Mouse (Mus musculus) lung, embryonic 16.5 days (tissue): Measurements from ENCODE around the gene Olfr960. TPM values are rescaled to one million over a fixed set of nuclear protein-coding genes. Genes with fewer than 3 reads are reported as not detected.

Experiments used
- ATAC-seq: fragments of 200-750 bp; cut with Nextera tagmentation; 2 replicates; pipeline ENCODE4 v1.8.0; 2017; ENCODE audit warnings: low read depth, mild to moderate bottlenecking, moderate library complexity
- H3K27ac ChIP-seq: fragments of 300-500 bp; sonication (generic); 2 replicates; pipeline ENCODE4 v1.5.1; 2014; ENCODE audit warnings: mild to moderate bottlenecking, control low read depth, low read length
- H3K27me3 ChIP-seq: fragments of 300-500 bp; sonication (generic); 2 replicates; pipeline ENCODE4 v1.6.1; 2014; ENCODE audit warnings: low read depth, low read length, mixed read lengths; ENCODE audit not compliant: control insufficient read depth, insufficient read depth
- H3K36me3 ChIP-seq: fragments of 300-500 bp; sonication (generic); 2 replicates; pipeline ENCODE4 v1.6.1; 2014; ENCODE audit warnings: low read length; ENCODE audit not compliant: control insufficient read depth, insufficient read depth
- H3K4me1 ChIP-seq: fragments of 300-500 bp; sonication (generic); replicated peaks from 2 replicates; pipeline ENCODE4 v1.6.1; 2014; ENCODE audit warnings: low read length, mixed read lengths; ENCODE audit not compliant: control insufficient read depth, insufficient read depth
- H3K4me2 ChIP-seq: fragments of 300-500 bp; sonication (generic); 2 replicates; pipeline ENCODE4 v1.6.1; 2014; ENCODE audit warnings: low read depth, low read length, control low read depth
- H3K4me3 ChIP-seq: fragments of 300-500 bp; sonication (generic); 2 replicates; pipeline ENCODE4 v1.5.1; 2014; ENCODE audit warnings: mild to moderate bottlenecking, low read length, control low read depth
- H3K9ac ChIP-seq: fragments of 300-500 bp; sonication (generic); 2 replicates; pipeline ENCODE4 v1.6.1; 2014; ENCODE audit warnings: low read length, control low read depth
- H3K9me3 ChIP-seq: fragments of 300-500 bp; sonication (generic); 2 replicates; pipeline ENCODE4 v1.6.1; 2016; ENCODE audit warnings: low read length; ENCODE audit not compliant: control insufficient read depth
- WGBS: fragments of 180-500 bp; shearing (Covaris S2); extraction: QIAGEN DNeasy Blood & Tissue Kit; methylation state at CpG from one replicate; pipeline ENCODE4 v1.1.7; 2014; 5-methylcytosine and 5-hydroxymethylcytosine counted together
- polyA plus RNA-seq: library from polyadenylated mRNA; unstranded; fragments of >200 nt; fragmentation: Nextera tagmentation; extraction: Ambion mirVana; gene quantifications from 2 replicates; pipeline ENCODE4 v1.2.1, GENCODE M21; 2015

The Olfr960 gene
- not detected in 2 replicates for polyA plus RNA-seq

- no peaks in the 10 kb centered on the region for H3K27me3 ChIP-seq
- no peak within 1 kb of the TSS for H3K4me2 ChIP-seq
- no peak within 1 kb of the TSS for H3K9ac ChIP-seq
- ATAC-seq: no peak
- H3K4me3 ChIP-seq: no peak within 1 kb of the TSS
- H3K9me3 ChIP-seq: no peaks in the 10 kb centered on the region
- 69% methylated on average over 1 of the region's 1 CpGs for WGBS
- no peaks in the 10 kb centered on the region for H3K4me1 ChIP-seq
- H3K36me3 ChIP-seq: no peaks in the 10 kb centered on the region
- H3K27ac ChIP-seq: no peak within 1 kb of the TSS
Observed at GRCm38 (mm10) chr9:39621073-39621472, at the start of gene Olfr960. Gene Olfr960 (plus strand): TSS chr9:39621373.

- Histone ChIP-seq H3K9me3 (no peaks in the 10 kb centered on the region), H3K4me3 (no peak within 1 kb of the TSS), H3K4me1 (no peaks in the 10 kb centered on the region), H3K27ac (no peak within 1 kb of the TSS), H3K4me2 (no peak within 1 kb of the TSS), H3K9ac (no peak within 1 kb of the TSS), H3K27me3 (no peaks in the 10 kb centered on the region), H3K36me3 (no peaks in the 10 kb centered on the region)
- WGBS: 71% methylated on average over 3 of the region's 3 CpGs
- no peak for ATAC-seq
Observed at GRCm38 (mm10) chr9:39575469-39575868, 45.7 kb upstream of the Olfr960 start, which contains the start of gene Olfr959. Gene Olfr959 (minus strand): TSS chr9:39575569.

- Histone ChIP-seq H3K9ac (no peak overlapping the region), H3K36me3 (no peaks in the 10 kb centered on the region), H3K4me3 (no peak overlapping the region), H3K27ac (no peak overlapping the region), H3K27me3 (no peaks in the 10 kb centered on the region), H3K4me2 (no peak overlapping the region), H3K9me3 (no peaks in the 10 kb centered on the region), H3K4me1 (no peaks in the 10 kb centered on the region)
- WGBS: 79% methylated on average over 5 of the region's 5 CpGs
- no peak for ATAC-seq
Observed at GRCm38 (mm10) chr9:39577050-39577449, 44.1 kb upstream of the Olfr960 start.

DNA sequence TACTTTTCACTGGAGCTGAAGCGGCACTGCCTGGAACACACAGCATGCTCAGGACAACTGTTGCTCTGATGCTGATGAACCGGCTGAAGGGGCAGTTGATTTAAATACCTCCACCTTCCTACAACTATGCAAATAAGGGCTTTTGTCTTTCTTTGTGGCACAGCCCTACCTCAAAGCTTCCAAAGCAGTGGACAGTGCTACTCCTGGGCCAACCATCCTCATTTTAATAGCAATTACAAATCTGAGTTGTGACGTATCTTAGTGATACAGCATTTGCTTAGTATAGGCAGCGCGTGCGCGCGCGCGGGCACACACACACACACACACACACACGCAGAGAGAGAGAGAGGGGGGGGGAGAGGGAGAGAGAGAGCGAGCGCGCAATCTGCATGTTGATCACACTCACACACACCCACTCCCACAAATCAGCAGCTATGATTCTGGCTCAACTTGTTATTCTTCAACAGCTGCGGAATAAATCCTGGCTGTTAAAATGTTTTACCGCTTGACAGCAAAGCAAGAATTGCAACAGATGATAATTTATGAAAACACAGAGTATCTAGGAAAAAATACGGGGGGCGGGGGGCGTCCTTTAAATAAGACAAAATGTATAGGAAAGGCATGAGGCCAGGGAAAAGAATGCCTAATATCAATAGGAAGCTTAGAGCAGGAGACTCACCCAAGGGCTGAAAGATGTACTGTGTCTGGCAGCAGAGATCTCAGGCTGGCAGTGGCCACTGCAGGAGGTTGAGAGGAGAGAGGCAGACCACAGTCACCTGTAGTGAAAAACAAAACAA, 18.4 kb upstream of the Olfr960 start:
- peak; percentile 66 for ATAC-seq
- H3K27me3 ChIP-seq: no peaks in the 10 kb centered on the region
- peak overlapping the region; percentile 54 for H3K4me2 ChIP-seq
- no peaks in the 10 kb centered on the region for H3K36me3 ChIP-seq
- H3K27ac ChIP-seq: no peak overlapping the region
- H3K4me1 ChIP-seq: no peaks in the 10 kb centered on the region
- H3K9me3 ChIP-seq: no peaks in the 10 kb centered on the region
- peak overlapping the region; percentile 41 for H3K4me3 ChIP-seq
- under 1% methylated on average over 19 of the region's 19 CpGs for WGBS
- peak overlapping the region; percentile 24; the same call in 1 of the 2 replicates for H3K9ac ChIP-seq

DNA sequence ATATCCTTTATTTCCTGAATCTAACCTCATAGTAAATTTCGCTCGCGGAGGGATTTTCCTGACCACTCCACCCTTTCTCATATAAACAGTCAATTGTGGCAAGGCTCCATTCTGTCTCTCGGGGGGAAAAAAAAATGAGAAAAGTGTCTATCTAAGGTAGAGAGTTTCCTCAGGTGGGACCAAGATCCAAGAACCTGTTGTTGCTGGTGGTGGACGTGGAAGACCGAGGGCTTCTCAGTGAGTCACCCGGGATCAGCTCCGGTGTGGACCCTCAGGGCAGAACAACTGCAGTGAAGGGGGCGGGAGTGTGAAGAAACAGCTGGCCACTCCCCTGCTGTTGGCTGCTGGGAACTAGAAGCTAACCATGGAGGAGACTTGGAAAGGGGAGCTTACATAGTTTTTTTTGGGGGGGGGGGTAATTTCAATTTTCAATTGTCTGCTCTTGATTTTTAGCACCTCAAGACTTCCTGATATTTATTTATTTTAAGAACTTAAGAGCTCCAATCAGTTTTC, 17.8 kb upstream of the Olfr960 start:
- no peak overlapping the region for H3K9ac ChIP-seq
- H3K27ac ChIP-seq: no peak overlapping the region
- no peaks in the 10 kb centered on the region for H3K27me3 ChIP-seq
- no peaks in the 10 kb centered on the region for H3K36me3 ChIP-seq
- peak; percentile 74 for ATAC-seq
- under 1% methylated on average over 9 of the region's 9 CpGs for WGBS
- H3K4me3 ChIP-seq: peak overlapping the region; percentile 41
- no peaks in the 10 kb centered on the region for H3K4me1 ChIP-seq
- peak overlapping the region; percentile 54 for H3K4me2 ChIP-seq
- H3K9me3 ChIP-seq: no peaks in the 10 kb centered on the region

- Histone ChIP-seq H3K27ac (no peak within 1 kb of the TSS), H3K36me3 (no peaks in the 10 kb centered on the region), H3K4me3 (peak within 1 kb of the TSS; percentile 41), H3K9me3 (no peaks in the 10 kb centered on the region), H3K9ac (no peak within 1 kb of the TSS), H3K4me2 (peak within 1 kb of the TSS; percentile 54), H3K27me3 (no peaks in the 10 kb centered on the region), H3K4me1 (no peaks in the 10 kb centered on the region)
- under 1% methylated on average over 8 of the region's 8 CpGs for WGBS
- ATAC-seq: 0 out of 2 replicates have a peak, but pooled peaks have one; percentile 28
Observed at GRCm38 (mm10) chr9:39603999-39604453, 17.1 kb upstream of the Olfr960 start, which contains the start of gene AW551984. Gene AW551984 (minus strand): TSS chr9:39604403.

DNA sequence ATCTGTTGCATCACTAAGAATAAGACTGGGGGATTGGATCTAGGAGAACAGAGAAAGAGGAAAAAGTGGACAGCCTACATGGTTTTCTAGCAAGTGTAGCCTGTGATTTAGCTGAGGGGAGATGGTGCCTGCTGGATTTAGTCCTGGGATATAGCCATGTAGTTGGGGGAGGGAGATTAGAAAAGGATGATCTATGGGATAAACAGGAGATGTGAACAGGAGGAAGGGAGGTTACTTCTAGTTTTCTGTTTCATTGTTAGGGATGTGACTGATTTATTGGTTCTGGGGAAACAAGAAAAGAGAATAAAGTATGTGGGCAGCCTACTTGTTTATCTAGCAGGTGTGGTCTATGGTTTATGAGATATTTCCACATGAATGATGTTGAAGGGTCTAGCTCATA, 12.7 kb upstream of the Olfr960 start:
- H3K4me2 ChIP-seq: no peak overlapping the region
- no peak overlapping the region for H3K27ac ChIP-seq
- no peaks in the 10 kb centered on the region for H3K27me3 ChIP-seq
- H3K4me3 ChIP-seq: no peak overlapping the region
- ATAC-seq: no peak
- no peaks in the 10 kb centered on the region for H3K4me1 ChIP-seq
- no peaks in the 10 kb centered on the region for H3K36me3 ChIP-seq
- H3K9me3 ChIP-seq: no peaks in the 10 kb centered on the region
- no peak overlapping the region for H3K9ac ChIP-seq

DNA sequence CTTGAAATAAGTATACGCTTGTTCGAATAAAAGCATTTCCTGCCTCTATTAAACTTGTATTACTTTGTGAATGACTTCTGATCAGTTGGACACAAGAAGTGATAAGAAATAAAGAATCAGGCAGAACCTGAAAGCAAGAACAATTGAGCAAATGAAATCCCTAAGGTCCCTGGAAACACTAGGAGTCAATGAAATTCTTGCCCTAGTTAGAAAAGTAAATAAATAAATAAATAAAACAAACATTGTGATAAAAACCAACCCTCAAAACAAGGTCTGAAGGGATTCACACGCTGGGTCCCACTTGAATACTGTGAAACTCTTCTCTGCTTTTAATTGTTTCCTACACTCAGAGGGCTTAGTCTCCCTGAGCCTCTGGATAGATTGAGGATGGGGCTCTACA, 10.8 kb upstream of the Olfr960 start, which contains the start of gene Olfr148:
Olfr148 (plus strand) TSS at position 301 of the 400 bp plus-strand sequence.
- Histone ChIP-seq H3K9ac (no peak within 1 kb of the TSS), H3K27ac (no peak within 1 kb of the TSS), H3K4me2 (no peak within 1 kb of the TSS), H3K4me3 (no peak within 1 kb of the TSS), H3K4me1 (no peaks in the 10 kb centered on the region), H3K9me3 (no peaks in the 10 kb centered on the region), H3K27me3 (no peaks in the 10 kb centered on the region), H3K36me3 (no peaks in the 10 kb centered on the region)
- 73% methylated on average over 3 of the region's 3 CpGs for WGBS
- ATAC-seq: no peak

GRCm38 (mm10) chr9:39611953-39612352, 9.2 kb upstream of the Olfr960 start:
- H3K9me3 ChIP-seq: no peaks in the 10 kb centered on the region
- H3K9ac ChIP-seq: no peak overlapping the region
- no peak overlapping the region for H3K4me3 ChIP-seq
- WGBS: 53% methylated on average over 1 of the region's 1 CpGs
- ATAC-seq: no peak
- H3K27ac ChIP-seq: no peak overlapping the region
- H3K4me1 ChIP-seq: no peaks in the 10 kb centered on the region
- H3K36me3 ChIP-seq: no peaks in the 10 kb centered on the region
- no peaks in the 10 kb centered on the region for H3K27me3 ChIP-seq
- no peak overlapping the region for H3K4me2 ChIP-seq
